Mouse (Mus musculus) kidney, postnatal 0 days (tissue): ENCODE measurements around the gene Tac4. TPM values are rescaled to one million over a fixed set of nuclear protein-coding genes. Genes with fewer than 3 reads are reported as not detected.
A peak's percentile ranks its signal among the peaks of the same experiment; 100 is the strongest.

Source experiments
- ATAC-seq: fragments of 200-750 bp; cut with Nextera tagmentation; replicated peaks from 2 replicates; pipeline ENCODE4 v1.8.0; 2017; ENCODE audit warnings: low read depth, moderate number of reproducible peaks, moderate TSS enrichment, moderate library complexity; ENCODE audit not compliant: low FRiP score
- DNase-seq: peaks from one replicate; pipeline ENCODE4 v3.0.0-alpha.2; 2016; ENCODE audit warnings: low spot score
- H3K27ac ChIP-seq: fragments of 300-500 bp; sonication (generic); 2 replicates; pipeline ENCODE4 v1.5.1; 2014; ENCODE audit warnings: mild to moderate bottlenecking
- H3K27me3 ChIP-seq: fragments of 300-500 bp; sonication (generic); 2 replicates; pipeline ENCODE4 v1.6.1; 2014; ENCODE audit warnings: low read length, mixed read lengths; ENCODE audit not compliant: insufficient read depth
- H3K36me3 ChIP-seq: fragments of 300-500 bp; sonication (generic); 2 replicates; pipeline ENCODE4 v1.6.1; 2014; ENCODE audit warnings: low read length, mixed read lengths; ENCODE audit not compliant: insufficient read depth
- H3K4me1 ChIP-seq: fragments of 300-500 bp; sonication (generic); replicated peaks from 2 replicates; pipeline ENCODE4 v1.6.1; 2014; ENCODE audit warnings: antibody characterized with exemption, low read length, mixed read lengths; ENCODE audit not compliant: insufficient read depth
- H3K4me2 ChIP-seq: fragments of 300-500 bp; sonication (generic); 2 replicates; pipeline ENCODE4 v1.6.1; 2014; ENCODE audit warnings: mild to moderate bottlenecking, low read length, moderate library complexity, mixed read lengths
- H3K4me3 ChIP-seq: fragments of 300-500 bp; sonication (generic); replicated peaks from 2 replicates; pipeline ENCODE4 v1.5.1; 2014; ENCODE audit warnings: low read depth, low read length
- H3K9ac ChIP-seq: fragments of 300-500 bp; sonication (generic); 2 replicates; pipeline ENCODE4 v1.6.1; 2014; ENCODE audit warnings: low read depth, low read length
- H3K9me3 ChIP-seq: fragments of 300-500 bp; sonication (generic); replicated peaks from 2 replicates; pipeline ENCODE4 v1.6.1; 2016; ENCODE audit warnings: low read length, inconsistent platforms, mixed read lengths
- CTCF ChIP-seq: IDR thresholded peaks from 2 replicates; pipeline ENCODE4 v1.5.1; 2016; ENCODE audit warnings: antibody characterized with exemption, low read depth, mild to moderate bottlenecking, moderate library complexity
- WGBS: fragments of 180-500 bp; shearing (Covaris S2); extraction: QIAGEN DNeasy Blood & Tissue Kit; methylation state at CpG from one replicate; pipeline ENCODE4 v1.1.7; 2014; 5-methylcytosine and 5-hydroxymethylcytosine counted together
- polyA plus RNA-seq: library from polyadenylated mRNA; unstranded; fragments of >200 nt; fragmentation: Nextera tagmentation; extraction: Ambion mirVana; gene quantifications from 2 replicates; pipeline ENCODE4 v1.2.1, GENCODE M21; 2015

The Tac4 gene
- polyA plus RNA-seq, 1 experiment from 2014 or later, result 0.09 TPM

GRCm38 (mm10) chr11:95266540-95267245 is 5.4 kb downstream of the Tac4 start:
- no peaks in the 10 kb centered on the region for H3K27me3 ChIP-seq
- H3K9ac ChIP-seq, result no peak overlapping the region
- TF ChIP-seq CTCF, result no peak
- no peak overlapping the region for H3K4me3 ChIP-seq
- H3K9me3 ChIP-seq, result no peaks in the 10 kb centered on the region
- H3K4me2 ChIP-seq, result no peak overlapping the region
- ATAC-seq, result peak; percentile 50; the same call in 1 of the 2 replicates
- H3K4me1 ChIP-seq, result no peaks in the 10 kb centered on the region
- H3K36me3 ChIP-seq, result peaks cover 10% of the 10 kb centered on the region
- H3K27ac ChIP-seq, result no peak overlapping the region
- WGBS, result 48% methylated on average over 6 of the region's 6 CpGs
- DNase-seq, result no peak

- Histone ChIP-seq H3K4me1 (no peaks in the 10 kb centered on the region), H3K27me3 (no peaks in the 10 kb centered on the region), H3K9ac (no peak overlapping the region), H3K4me2 (no peak overlapping the region), H3K4me3 (no peak overlapping the region), H3K36me3 (peaks cover 70% of the 10 kb centered on the region), H3K9me3 (no peaks in the 10 kb centered on the region), H3K27ac (no peak overlapping the region)
- WGBS, result 88% methylated on average over 5 of the region's 5 CpGs
- TF ChIP-seq CTCF, result no peak
- ATAC-seq, result no peak
- no peak for DNase-seq
These were observed 12.3 kb downstream of the Tac4 start for GRCm38 (mm10) chr11:95273661-95274060.

GRCm38 (mm10) chr11:95274613-95275012 is 13.3 kb downstream of the Tac4 start:
- DNase-seq, result no peak
- no peak for TF ChIP-seq CTCF
- ATAC-seq, result no peak
- Histone ChIP-seq H3K27me3 (no peaks in the 10 kb centered on the region), H3K27ac (no peak overlapping the region), H3K9ac (no peak overlapping the region), H3K4me3 (no peak overlapping the region), H3K4me2 (no peak overlapping the region), H3K36me3 (peaks cover 80% of the 10 kb centered on the region), H3K9me3 (no peaks in the 10 kb centered on the region), H3K4me1 (no peaks in the 10 kb centered on the region)
- 87% methylated on average over 3 of the region's 3 CpGs for WGBS

GRCm38 (mm10) chr11:95276056-95276455 is 14.7 kb downstream of the Tac4 start:
- no peak for TF ChIP-seq CTCF
- ATAC-seq, result no peak

GRCm38 (mm10) chr11:95279061-95279659 is 17.8 kb downstream of the Tac4 start:
- Histone ChIP-seq H3K4me2 (no peak overlapping the region), H3K27ac (no peak overlapping the region), H3K36me3 (peaks cover 86% of the 10 kb centered on the region), H3K9ac (no peak overlapping the region), H3K9me3 (no peaks in the 10 kb centered on the region), H3K27me3 (no peaks in the 10 kb centered on the region), H3K4me3 (no peak overlapping the region), H3K4me1 (no peaks in the 10 kb centered on the region)
- TF ChIP-seq CTCF, result peak; percentile 49
- ATAC-seq (no peak), DNase-seq (no peak)
- whole genome bisulfite sequencing, result 88% methylated on average over 4 of the region's 4 CpGs

More at GRCm38 (mm10) chr11:95276056-95276455, 14.7 kb downstream of the Tac4 start:
- DNase-seq, result no peak
- Histone ChIP-seq H3K9me3 (no peaks in the 10 kb centered on the region), H3K4me3 (no peak overlapping the region), H3K4me1 (no peaks in the 10 kb centered on the region), H3K36me3 (peaks cover 81% of the 10 kb centered on the region), H3K27me3 (no peaks in the 10 kb centered on the region), H3K4me2 (no peak overlapping the region), H3K9ac (no peak overlapping the region), H3K27ac (no peak overlapping the region)
- WGBS, result 95% methylated on average over 6 of the region's 6 CpGs

GRCm38 (mm10) chr11:95282331-95282730 is 21.0 kb downstream of the Tac4 start:
- H3K9me3 ChIP-seq, result no peaks in the 10 kb centered on the region
- H3K9ac ChIP-seq, result no peak overlapping the region
- H3K27me3 ChIP-seq, result no peaks in the 10 kb centered on the region
- no peaks in the 10 kb centered on the region for H3K4me1 ChIP-seq
- no peak for ATAC-seq
- no peak for DNase-seq
- H3K4me2 ChIP-seq, result no peak overlapping the region
- no peak overlapping the region for H3K27ac ChIP-seq
- no peak for TF ChIP-seq CTCF
- WGBS, result 94% methylated on average over 5 of the region's 5 CpGs
- H3K4me3 ChIP-seq, result no peak overlapping the region
- H3K36me3 ChIP-seq, result peaks cover 81% of the 10 kb centered on the region
